8 mouse cellular contexts compared by ENCODE assay signal in the genomic region with DNA sequence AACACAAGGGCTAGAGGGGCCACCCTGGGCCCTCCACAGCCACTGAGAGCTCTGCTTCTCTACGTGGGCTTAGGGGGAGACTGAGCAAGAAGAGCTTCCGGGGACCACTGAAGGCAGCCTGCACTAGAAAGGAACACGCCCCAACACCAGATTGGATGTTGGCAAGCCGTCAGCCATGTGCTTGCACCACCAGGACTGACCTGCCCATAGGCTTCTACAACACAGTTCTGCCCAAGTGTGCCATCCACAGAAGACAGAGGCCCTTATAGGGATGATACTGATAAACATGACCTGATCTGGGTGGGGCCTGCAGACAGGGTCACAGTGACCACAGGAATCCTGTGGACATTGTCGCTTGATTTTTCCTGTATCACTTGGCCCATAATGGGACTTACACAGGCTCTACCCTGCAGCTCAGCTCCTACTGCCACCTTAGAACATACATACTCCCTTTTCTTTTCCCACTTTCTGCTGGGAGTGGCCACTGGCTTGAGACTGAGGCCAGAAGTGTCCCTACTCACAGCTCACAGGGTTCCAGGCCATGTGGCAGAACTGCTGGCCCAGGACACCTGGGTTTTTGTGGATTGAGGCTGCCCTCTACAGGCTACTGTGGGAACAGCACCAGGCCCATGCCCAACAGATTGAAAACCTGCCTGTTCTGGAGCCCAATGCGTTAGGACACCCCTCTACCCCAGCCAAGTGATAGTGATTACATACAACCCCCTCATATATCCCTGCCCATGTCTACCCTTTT. TPM values are rescaled to one million over a fixed set of nuclear protein-coding genes. Genes with fewer than 3 reads are reported as not detected.
DNase-seq lines count a peak whose midpoint lies in the region; ATAC-seq lines count a peak whose summit lies in the region.

No protein-coding gene starts in this region.

- no peak overlapping the region for H3K4me3 ChIP-seq in embryonic facial prominence, embryonic 10.5 days
- H3K4me3 ChIP-seq in heart, embryonic 12.5 days, result no peak overlapping the region
- no peak overlapping the region for H3K4me3 ChIP-seq in liver, embryonic 15.5 days (replicated peaks)

- ATAC-seq in CD4-positive, CD25-positive, alpha-beta regulatory T cell, adult 4 months, result peak; percentile 79
- ATAC-seq in heart, embryonic 12.5 days (ENCODE audit: insufficient number of reproducible peaks, low FRiP score), result 0 out of 2 replicates have a peak, but pooled peaks have one; percentile 3
- ATAC-seq in liver, embryonic 15.5 days (ENCODE audit: insufficient read depth), result no peak

- no peaks in the 10 kb centered on the region for H3K9me3 ChIP-seq in embryonic facial prominence, embryonic 10.5 days
- H3K9me3 ChIP-seq in heart, embryonic 12.5 days (replicated peaks), result no peaks in the 10 kb centered on the region
- peaks cover 18% of the 10 kb centered on the region for H3K9me3 ChIP-seq in liver, embryonic 15.5 days (replicated peaks)

- 69% methylated on average over 6 of the region's 6 CpGs for WGBS in embryonic facial prominence, embryonic 10.5 days
- 70% methylated on average over 6 of the region's 6 CpGs for WGBS in heart, embryonic 12.5 days
- WGBS in liver, embryonic 15.5 days (ENCODE audit: insufficient replicate concordance), result 72% methylated on average over 6 of the region's 6 CpGs

- no peak overlapping the region for H3K27ac ChIP-seq in embryonic facial prominence, embryonic 10.5 days (replicated peaks)
- no peak overlapping the region for H3K27ac ChIP-seq in heart, embryonic 12.5 days (ENCODE audit: poor library complexity, severe bottlenecking)
- peak overlapping the region; percentile 38 for H3K27ac ChIP-seq in liver, embryonic 15.5 days (replicated peaks)

- no peak overlapping the region for H3K9ac ChIP-seq in heart, embryonic 12.5 days
- no peak overlapping the region for H3K9ac ChIP-seq in liver, embryonic 15.5 days

- peak; percentile 70 for DNase-seq in adrenal gland, adult 8-10 months
- DNase-seq in embryonic facial prominence, embryonic 10.5 days (ENCODE audit: low spot score), result peak; percentile 86
- DNase-seq in kidney, postnatal 4 days, result peak; percentile 90
- DNase-seq in ovary, postnatal 14 days (ENCODE audit: low spot score), result peak; percentile 86
- DNase-seq in thymus, postnatal 14 days, result peak; percentile 84

- H3K4me2 ChIP-seq in heart, embryonic 12.5 days, result no peak overlapping the region
- H3K4me2 ChIP-seq in liver, embryonic 15.5 days, result no peak overlapping the region

- H3K4me1 ChIP-seq in embryonic facial prominence, embryonic 10.5 days, result peaks cover 46% of the 10 kb centered on the region
- H3K4me1 ChIP-seq in heart, embryonic 12.5 days (replicated peaks), result peaks cover 65% of the 10 kb centered on the region
- H3K4me1 ChIP-seq in liver, embryonic 15.5 days (replicated peaks), result peaks cover 73% of the 10 kb centered on the region

- peaks cover 40% of the 10 kb centered on the region for H3K36me3 ChIP-seq in embryonic facial prominence, embryonic 10.5 days (replicated peaks)
- peaks cover 75% of the 10 kb centered on the region for H3K36me3 ChIP-seq in heart, embryonic 12.5 days
- peaks cover 97% of the 10 kb centered on the region for H3K36me3 ChIP-seq in liver, embryonic 15.5 days (replicated peaks)

- peaks cover 80% of the 10 kb centered on the region for H3K27me3 ChIP-seq in embryonic facial prominence, embryonic 10.5 days (replicated peaks; ENCODE audit: low read depth, poor library complexity, severe bottlenecking)
- peaks cover 8% of the 10 kb centered on the region; the same call in 1 of the 2 replicates for H3K27me3 ChIP-seq in heart, embryonic 12.5 days (replicated peaks)
- no peaks in the 10 kb centered on the region for H3K27me3 ChIP-seq in liver, embryonic 15.5 days

RNA-seq across cellular contexts. Expression of gene Trhr2, which starts 27.6 kb away (rescaled TPM):
- polyA plus RNA-seq in CD4-positive, CD25-positive, alpha-beta regulatory T cell, adult 4 months (2017; shearing (Covaris generic)), result not detected
- not detected for total RNA-seq in adrenal gland, adult 8-10 months (2022)
- not detected in 2 replicates for polyA plus RNA-seq in embryonic facial prominence, embryonic 10.5 days (2016; fragmentation: Nextera tagmentation; extraction: Ambion mirVana)
- not detected in 2 replicates for polyA plus RNA-seq in heart, embryonic 12.5 days (2016; fragmentation: Nextera tagmentation; extraction: Ambion mirVana)
- polyA plus RNA-seq in liver, embryonic 15.5 days (2015; fragmentation: Nextera tagmentation; extraction: Ambion mirVana), result not detected in 2 replicates

RNA-seq across cellular contexts. Expression of gene Zc3h18, which starts 43.5 kb away (rescaled TPM):
- 10 to 100 TPM; 12.1 to 12.7 TPM for polyA plus RNA-seq in CD4-positive, CD25-positive, alpha-beta regulatory T cell, adult 4 months (2017; shearing (Covaris generic))
- total RNA-seq in adrenal gland, adult 8-10 months (2022), result 10 to 100 TPM; 38.4 to 55.0 (median 47.0) TPM
- polyA plus RNA-seq in embryonic facial prominence, embryonic 10.5 days (2016; fragmentation: Nextera tagmentation; extraction: Ambion mirVana), result 81.8 and 82.5 TPM in 2 replicates
- 41.4 and 43.0 TPM in 2 replicates for polyA plus RNA-seq in heart, embryonic 12.5 days (2016; fragmentation: Nextera tagmentation; extraction: Ambion mirVana)
- polyA plus RNA-seq in liver, embryonic 15.5 days (2015; fragmentation: Nextera tagmentation; extraction: Ambion mirVana), result 23.1 and 25.6 TPM in 2 replicates

RNA-seq across cellular contexts. Expression of gene Zfpm1, which starts 51.0 kb away (rescaled TPM):
- polyA plus RNA-seq in CD4-positive, CD25-positive, alpha-beta regulatory T cell, adult 4 months (2017; shearing (Covaris generic)), result under 1 TPM; 0.46 to 0.82 TPM
- 10 to 100 TPM; 17.3 to 35.3 (median 28.0) TPM for total RNA-seq in adrenal gland, adult 8-10 months (2022)
- 1.5 and 2.0 TPM in 2 replicates for polyA plus RNA-seq in embryonic facial prominence, embryonic 10.5 days (2016; fragmentation: Nextera tagmentation; extraction: Ambion mirVana)
- 8.0 and 9.2 TPM in 2 replicates for polyA plus RNA-seq in heart, embryonic 12.5 days (2016; fragmentation: Nextera tagmentation; extraction: Ambion mirVana)
- 12.0 and 14.9 TPM in 2 replicates for polyA plus RNA-seq in liver, embryonic 15.5 days (2015; fragmentation: Nextera tagmentation; extraction: Ambion mirVana)
